Mouse (Mus musculus): ENCODE results near the gene Alk. TPM values are rescaled to one million over a fixed set of nuclear protein-coding genes. Genes with fewer than 3 reads are reported as not detected.
A peak's percentile ranks its signal among the peaks of the same experiment; 100 is the strongest.

Alk gene
- total RNA-seq (2014; rRNA removed) (not detected in 2 replicates), polyA plus RNA-seq (2012; rRNA removed) (0.04 TPM in 1 of 2 replicates, not detected in the other)

- 2% methylated on average over 31 of the region's 32 CpGs for WGBS
- Histone ChIP-seq H3K27ac (replicated peaks; ENCODE audit: insufficient read depth, low read depth, low read length) (no peak within 1 kb of the TSS), H3K9ac (ENCODE audit: low read depth, low read length) (no peak within 1 kb of the TSS), H3K4me3 (ENCODE audit: insufficient read depth, low read depth, low read length) (no peak within 1 kb of the TSS), H3K36me3 (ENCODE audit: control insufficient read depth, insufficient read depth, low read length) (no peaks in the 10 kb centered on the region), H3K27me3 (ENCODE audit: control insufficient read depth, insufficient read depth, low read length) (peaks cover 18% of the 10 kb centered on the region), H3K79me2 (ENCODE audit: control insufficient read depth, insufficient read depth, low read length) (no peaks in the 10 kb centered on the region), H3K4me1 (ENCODE audit: control insufficient read depth, insufficient read depth, low read length) (no peaks in the 10 kb centered on the region)
- peak; percentile 50 for DNase-seq (ENCODE audit: extremely low read depth, low read depth, low spot score)
- no peak for TF ChIP-seq POLR2A (IDR thresholded peaks at IDR 0.05; ENCODE audit: extremely low read depth, insufficient read depth, low read length)
- TF ChIP-seq CTCF (IDR thresholded peaks at IDR 0.05; ENCODE audit: low read depth, low read length) = no peak
Measured at GRCm38 (mm10) chr17:72604610-72604980, at the start of gene Alk. Gene Alk (minus strand): TSS chr17:72604627.

GRCm38 (mm10) chr17:72652801-72653200, 48.4 kb upstream of the Alk start:
- Histone ChIP-seq H3K4me3 (ENCODE audit: insufficient read depth, low read depth, low read length) (no peak overlapping the region), H3K9ac (ENCODE audit: low read depth, low read length) (no peak overlapping the region), H3K27ac (replicated peaks; ENCODE audit: insufficient read depth, low read depth, low read length) (no peak overlapping the region), H3K79me2 (ENCODE audit: control insufficient read depth, insufficient read depth, low read length) (no peaks in the 10 kb centered on the region), H3K36me3 (ENCODE audit: control insufficient read depth, insufficient read depth, low read length) (no peaks in the 10 kb centered on the region), H3K4me1 (ENCODE audit: control insufficient read depth, insufficient read depth, low read length) (no peaks in the 10 kb centered on the region), H3K27me3 (ENCODE audit: control insufficient read depth, insufficient read depth, low read length) (no peaks in the 10 kb centered on the region)
- TF ChIP-seq CTCF (IDR thresholded peaks at IDR 0.05; ENCODE audit: low read depth, low read length) (no peak), POLR2A (IDR thresholded peaks at IDR 0.05; ENCODE audit: extremely low read depth, insufficient read depth, low read length) (no peak)
- no peak for DNase-seq (ENCODE audit: extremely low read depth, low read depth, low spot score)
- WGBS = 59% methylated on average over 1 of the region's 1 CpGs

GRCm38 (mm10) chr17:72648607-72649217, 44.3 kb upstream of the Alk start:
- 33% methylated on average over 6 of the region's 6 CpGs for WGBS
- H3K9ac ChIP-seq (ENCODE audit: low read depth, low read length) = no peak overlapping the region
- no peak overlapping the region for H3K27ac ChIP-seq (replicated peaks; ENCODE audit: insufficient read depth, low read depth, low read length)
- DNase-seq (ENCODE audit: extremely low read depth, low read depth, low spot score) = no peak
- TF ChIP-seq POLR2A (IDR thresholded peaks at IDR 0.05; ENCODE audit: extremely low read depth, insufficient read depth, low read length) = no peak
- no peak for TF ChIP-seq CTCF (IDR thresholded peaks at IDR 0.05; ENCODE audit: low read depth, low read length)
- no peaks in the 10 kb centered on the region for H3K79me2 ChIP-seq (ENCODE audit: control insufficient read depth, insufficient read depth, low read length)
- no peaks in the 10 kb centered on the region for H3K27me3 ChIP-seq (ENCODE audit: control insufficient read depth, insufficient read depth, low read length)
- H3K4me1 ChIP-seq (ENCODE audit: control insufficient read depth, insufficient read depth, low read length) = no peaks in the 10 kb centered on the region
- H3K36me3 ChIP-seq (ENCODE audit: control insufficient read depth, insufficient read depth, low read length) = no peaks in the 10 kb centered on the region
- H3K4me3 ChIP-seq (ENCODE audit: insufficient read depth, low read depth, low read length) = no peak overlapping the region

GRCm38 (mm10) chr17:72646167-72646566, 41.7 kb upstream of the Alk start:
- 81% methylated on average over 5 of the region's 5 CpGs for WGBS
- Histone ChIP-seq H3K27me3 (ENCODE audit: control insufficient read depth, insufficient read depth, low read length) (no peaks in the 10 kb centered on the region), H3K79me2 (ENCODE audit: control insufficient read depth, insufficient read depth, low read length) (no peaks in the 10 kb centered on the region), H3K9ac (ENCODE audit: low read depth, low read length) (no peak overlapping the region), H3K4me1 (ENCODE audit: control insufficient read depth, insufficient read depth, low read length) (no peaks in the 10 kb centered on the region), H3K27ac (replicated peaks; ENCODE audit: insufficient read depth, low read depth, low read length) (no peak overlapping the region), H3K36me3 (ENCODE audit: control insufficient read depth, insufficient read depth, low read length) (no peaks in the 10 kb centered on the region), H3K4me3 (ENCODE audit: insufficient read depth, low read depth, low read length) (no peak overlapping the region)
- no peak for DNase-seq (ENCODE audit: extremely low read depth, low read depth, low spot score)
- TF ChIP-seq CTCF (IDR thresholded peaks at IDR 0.05; ENCODE audit: low read depth, low read length) = no peak
- TF ChIP-seq POLR2A (IDR thresholded peaks at IDR 0.05; ENCODE audit: extremely low read depth, insufficient read depth, low read length) = no peak

GRCm38 (mm10) chr17:72640095-72640494, 35.7 kb upstream of the Alk start:
- TF ChIP-seq CTCF (IDR thresholded peaks at IDR 0.05; ENCODE audit: low read depth, low read length) (no peak), POLR2A (IDR thresholded peaks at IDR 0.05; ENCODE audit: extremely low read depth, insufficient read depth, low read length) (no peak)

GRCm38 (mm10) chr17:72639400-72639799, 35.0 kb upstream of the Alk start:
- TF ChIP-seq POLR2A (IDR thresholded peaks at IDR 0.05; ENCODE audit: extremely low read depth, insufficient read depth, low read length) (no peak), CTCF (IDR thresholded peaks at IDR 0.05; ENCODE audit: low read depth, low read length) (no peak)
- H3K4me3 ChIP-seq (ENCODE audit: insufficient read depth, low read depth, low read length) = no peak overlapping the region
- WGBS = 84% methylated on average over 7 of the region's 7 CpGs
- no peaks in the 10 kb centered on the region for H3K27me3 ChIP-seq (ENCODE audit: control insufficient read depth, insufficient read depth, low read length)
- H3K27ac ChIP-seq (replicated peaks; ENCODE audit: insufficient read depth, low read depth, low read length) = no peak overlapping the region
- no peak for DNase-seq (ENCODE audit: extremely low read depth, low read depth, low spot score)
- no peaks in the 10 kb centered on the region for H3K79me2 ChIP-seq (ENCODE audit: control insufficient read depth, insufficient read depth, low read length)
- H3K9ac ChIP-seq (ENCODE audit: low read depth, low read length) = no peak overlapping the region
- no peaks in the 10 kb centered on the region for H3K4me1 ChIP-seq (ENCODE audit: control insufficient read depth, insufficient read depth, low read length)
- no peaks in the 10 kb centered on the region for H3K36me3 ChIP-seq (ENCODE audit: control insufficient read depth, insufficient read depth, low read length)

More at GRCm38 (mm10) chr17:72640095-72640494, 35.7 kb upstream of the Alk start:
- H3K27me3 ChIP-seq (ENCODE audit: control insufficient read depth, insufficient read depth, low read length) = no peaks in the 10 kb centered on the region
- H3K4me3 ChIP-seq (ENCODE audit: insufficient read depth, low read depth, low read length) = no peak overlapping the region
- H3K27ac ChIP-seq (replicated peaks; ENCODE audit: insufficient read depth, low read depth, low read length) = no peak overlapping the region
- H3K4me1 ChIP-seq (ENCODE audit: control insufficient read depth, insufficient read depth, low read length) = no peaks in the 10 kb centered on the region
- H3K79me2 ChIP-seq (ENCODE audit: control insufficient read depth, insufficient read depth, low read length) = no peaks in the 10 kb centered on the region
- H3K36me3 ChIP-seq (ENCODE audit: control insufficient read depth, insufficient read depth, low read length) = no peaks in the 10 kb centered on the region
- 64% methylated on average over 4 of the region's 4 CpGs for WGBS
- no peak overlapping the region for H3K9ac ChIP-seq (ENCODE audit: low read depth, low read length)
- DNase-seq (ENCODE audit: extremely low read depth, low read depth, low spot score) = no peak
